Mouse (Mus musculus): ENCODE results near the gene Fhl2. TPM values are rescaled to one million over a fixed set of nuclear protein-coding genes. Genes with fewer than 3 reads are reported as not detected.

Gene Fhl2
- polyA plus RNA-seq, 1 experiment = not detected

- no peak for TF ChIP-seq GATA1 (IDR thresholded peaks at IDR 0.05; ENCODE audit: low read length)
Measured at GRCm38 (mm10) chr1:43098031-43098984, 98.5 kb downstream of the Fhl2 start, which contains the start of the genes Tgfbrap1 and AI597479. Gene Tgfbrap1 (minus strand): TSS chr1:43098637. Gene AI597479 (plus strand): TSS chr1:43098710.

GRCm38 (mm10) chr1:43094206-43094605 lies 102.6 kb downstream of the Fhl2 start:
- TF ChIP-seq GATA1 (IDR thresholded peaks at IDR 0.05; ENCODE audit: low read length) = no peak

- TF ChIP-seq GATA1 (IDR thresholded peaks at IDR 0.05; ENCODE audit: low read length) = no peak
Measured at GRCm38 (mm10) chr1:43092056-43093015, 104.4 kb downstream of the Fhl2 start.

DNA sequence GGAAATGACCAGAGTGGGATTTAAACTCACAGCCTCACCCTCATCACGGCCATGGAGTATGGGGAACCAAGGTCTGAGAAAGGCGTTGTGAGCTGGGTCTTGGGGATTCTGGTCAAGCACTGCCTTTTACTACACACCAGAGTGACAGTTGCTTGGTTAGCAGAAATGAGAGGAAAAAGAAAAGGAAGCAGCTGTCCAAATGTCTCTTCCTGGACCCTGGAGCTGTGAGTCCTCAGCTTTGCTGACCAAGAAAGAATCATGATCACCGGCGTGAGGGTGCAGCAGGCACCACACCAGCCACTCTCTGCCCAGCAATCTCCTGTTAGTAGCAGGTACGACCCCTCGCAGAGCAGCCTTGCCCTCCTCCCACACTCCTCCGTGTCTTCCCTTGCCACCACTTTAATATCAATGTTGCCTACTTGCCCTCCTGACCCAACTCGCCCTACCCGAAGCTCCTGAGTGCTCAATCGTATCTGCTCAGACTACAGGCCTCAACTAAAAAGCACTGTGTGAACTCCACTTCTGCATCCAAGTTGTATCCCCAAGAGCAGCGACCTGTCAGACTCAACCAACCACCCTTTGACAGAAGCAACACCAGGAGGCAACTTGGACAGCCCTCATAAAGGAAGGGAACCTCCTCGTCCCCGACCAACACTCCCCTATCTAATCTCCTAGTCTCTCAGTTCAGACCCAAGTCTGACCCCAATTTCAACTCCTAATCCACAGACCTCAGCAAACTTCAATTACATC lies 105.3 kb downstream of the Fhl2 start:
- TF ChIP-seq GATA1 (IDR thresholded peaks at IDR 0.05; ENCODE audit: low read length) = no peak

- TF ChIP-seq GATA1 (IDR thresholded peaks at IDR 0.05; ENCODE audit: low read length) = no peak
Measured at GRCm38 (mm10) chr1:43090418-43090817, 106.4 kb downstream of the Fhl2 start.

- no peak for TF ChIP-seq GATA1 (IDR thresholded peaks at IDR 0.05; ENCODE audit: low read length)
Measured at GRCm38 (mm10) chr1:43082946-43083345, 113.8 kb downstream of the Fhl2 start.

- no peak for TF ChIP-seq GATA1 (IDR thresholded peaks at IDR 0.05; ENCODE audit: low read length)
Measured at GRCm38 (mm10) chr1:43078124-43078523, 118.7 kb downstream of the Fhl2 start.

DNA sequence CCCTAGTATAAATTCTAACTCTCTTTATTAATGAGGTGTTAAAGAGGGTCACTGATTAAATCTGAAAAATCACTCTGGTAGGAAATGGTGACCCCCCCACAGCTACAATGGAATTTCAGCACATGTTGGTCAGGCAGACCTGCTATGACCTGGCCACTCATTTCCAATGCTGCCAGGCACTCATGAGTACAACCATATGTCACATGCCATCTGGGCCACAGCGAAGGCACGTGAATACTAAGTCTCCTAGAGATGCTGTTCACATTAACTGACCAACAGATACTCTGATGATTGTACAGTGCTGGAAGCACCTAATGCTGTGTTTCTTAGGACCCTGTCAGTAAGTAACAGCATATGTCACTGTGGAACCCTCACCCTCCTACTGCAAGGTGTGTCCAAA lies 122.0 kb downstream of the Fhl2 start:
- no peak for TF ChIP-seq GATA1 (IDR thresholded peaks at IDR 0.05; ENCODE audit: low read length)

Other genes starting within 250 kb of the Fhl2 start
- not detected in 2 replicates for gene Gpr45, start 244.1 kb downstream of the Fhl2 start, polyA plus RNA-seq (2012)
- gene Tgfbrap1, start 98.3 kb downstream of the Fhl2 start, polyA plus RNA-seq (2012) = 11.5 and 12.2 TPM in 2 replicates
- 2.3 and 4.1 TPM in 2 replicates for gene AI597479, start 98.3 kb downstream of the Fhl2 start, polyA plus RNA-seq (2012)
- gene Nck2, start 247.6 kb upstream of the Fhl2 start, polyA plus RNA-seq (2012) = 55.2 and 64.2 TPM in 2 replicates